Mouse (Mus musculus) G1E-ER4 (cell line): ENCODE data around the gene Mast4. TPM values are rescaled to one million over a fixed set of nuclear protein-coding genes. Genes with fewer than 3 reads are reported as not detected.

Experiments used
- GATA1 ChIP-seq: IDR thresholded peaks from one replicate; pipeline ENCODE4 v1.8.0; 2012; ENCODE audit warnings: low read length, inconsistent platforms
- polyA plus RNA-seq: library from polyadenylated mRNA; stranded (reverse); fragments of >175 nt; gene quantifications from 2 replicates; pipeline ENCODE4 v1.2.3, GENCODE M21; 2012

Mast4 gene
- polyA plus RNA-seq, 1 experiment = 2.4 TPM

DNA sequence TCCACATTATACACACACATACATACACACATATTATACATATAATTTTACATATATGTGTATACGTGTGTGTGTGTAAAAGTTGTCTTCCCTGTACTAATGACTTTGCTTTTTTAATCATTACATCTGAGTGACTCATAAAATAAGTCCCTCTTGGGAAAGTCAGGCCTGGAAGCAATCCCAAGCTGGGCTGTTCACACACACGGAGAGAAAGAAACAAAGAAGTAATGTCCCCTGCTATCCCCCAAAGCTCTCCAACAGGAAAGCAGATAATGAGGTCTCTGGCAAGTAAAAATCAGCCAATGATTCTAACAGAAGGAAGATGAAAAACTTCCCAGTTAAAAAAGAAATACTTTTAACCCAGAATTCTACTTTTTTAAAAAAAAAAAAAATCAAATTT, 114.3 kb downstream of the Mast4 start:
- TF ChIP-seq GATA1 = no peak

DNA sequence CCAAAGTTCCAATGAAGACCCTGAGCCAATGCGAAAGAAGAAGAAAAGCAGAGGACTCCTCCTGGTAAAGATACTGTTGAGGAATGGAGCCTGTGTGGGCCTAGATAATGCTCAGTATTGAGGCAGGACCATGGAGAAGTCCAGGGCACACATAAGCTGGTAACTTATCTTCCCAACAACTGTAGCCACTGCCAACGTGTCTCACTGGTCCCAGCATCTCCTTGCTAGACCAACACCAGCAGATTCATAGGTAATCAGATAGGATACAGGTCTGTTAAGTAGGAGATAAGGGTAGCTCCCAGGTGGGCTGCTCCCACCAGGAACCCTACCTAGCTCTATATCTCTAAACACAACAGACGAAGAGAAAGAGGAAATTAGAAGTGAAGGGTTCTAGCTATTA, 116.8 kb downstream of the Mast4 start:
- peak; percentile 59 for TF ChIP-seq GATA1

DNA sequence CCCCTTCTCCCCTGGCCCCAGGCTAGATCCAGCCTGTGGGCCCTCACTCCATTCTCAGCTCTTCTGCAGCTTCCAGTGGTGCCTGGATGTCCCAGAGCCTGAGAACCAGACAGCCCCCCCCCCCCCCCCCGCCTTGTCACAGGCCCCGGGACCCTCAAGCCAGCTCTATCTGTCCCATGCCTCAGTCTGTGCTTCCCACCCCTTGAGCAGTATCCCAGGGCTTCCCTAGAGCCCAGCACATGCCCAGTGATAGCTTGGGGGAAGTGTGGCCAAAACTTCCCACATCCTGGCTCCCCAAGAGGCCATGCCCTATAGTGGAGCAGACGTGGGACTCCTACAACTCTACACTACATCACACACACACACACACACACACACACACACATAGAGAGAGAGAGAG, 119.8 kb downstream of the Mast4 start:
- no peak for TF ChIP-seq GATA1

DNA sequence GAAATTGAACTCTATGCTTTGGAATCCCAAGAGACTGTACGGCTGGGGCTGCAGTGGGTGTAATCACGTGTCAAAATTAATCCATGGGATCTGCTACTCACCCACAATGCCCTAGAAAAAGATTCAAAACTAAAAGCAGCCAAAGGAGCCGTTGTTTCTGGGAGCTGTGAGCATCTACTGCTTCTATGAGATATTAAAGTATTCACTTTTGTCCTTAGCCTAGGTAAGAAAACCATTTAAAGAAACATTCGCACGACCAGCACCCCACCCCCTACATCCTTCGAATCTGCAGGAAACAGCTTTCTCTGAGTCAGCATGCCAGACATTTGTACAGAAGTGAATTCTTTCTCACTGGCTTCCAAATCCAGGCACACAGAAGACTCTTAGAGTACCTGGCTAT, 122.3 kb downstream of the Mast4 start:
- TF ChIP-seq GATA1 = no peak

DNA sequence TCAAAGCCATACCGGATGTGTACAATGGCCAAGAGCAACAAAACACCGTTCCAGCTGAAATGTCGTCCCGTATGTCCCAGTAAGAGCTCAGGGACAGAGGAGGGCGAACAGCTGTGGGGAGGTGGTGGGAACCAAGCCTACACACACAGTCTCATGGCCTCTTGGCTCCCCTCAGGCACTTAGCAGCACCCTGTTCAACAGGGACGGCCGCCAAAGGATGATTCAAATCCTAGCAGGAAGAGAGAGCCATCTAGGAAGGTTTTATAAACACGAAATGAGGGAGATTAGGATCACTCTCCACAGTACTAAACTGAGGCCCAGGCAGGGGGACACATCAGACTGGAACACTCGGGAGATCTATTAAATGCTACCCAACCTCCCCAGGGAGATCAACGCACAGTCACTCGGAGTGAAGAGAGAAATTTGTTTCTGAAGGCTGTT, 122.8 kb downstream of the Mast4 start:
- no peak for TF ChIP-seq GATA1

DNA sequence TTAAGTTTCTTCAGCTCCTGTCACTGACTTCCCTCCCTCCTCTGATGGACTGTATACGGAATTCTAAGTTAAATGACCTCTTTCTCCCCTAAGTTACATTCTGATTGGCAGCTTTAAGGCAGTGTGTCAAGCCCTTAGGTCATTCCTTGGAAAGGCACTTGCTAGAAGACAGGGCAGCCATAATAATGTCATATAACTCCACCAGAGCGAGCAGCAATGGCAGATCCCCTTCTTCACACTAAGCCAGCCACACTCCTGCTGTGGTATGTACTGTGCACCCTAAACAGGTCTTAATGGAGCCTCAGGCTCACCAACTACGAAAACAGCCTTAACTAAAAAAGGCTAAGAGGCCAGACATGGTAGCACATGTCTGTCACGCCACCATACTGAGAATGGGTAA, 123.6 kb downstream of the Mast4 start:
- no peak for TF ChIP-seq GATA1

DNA sequence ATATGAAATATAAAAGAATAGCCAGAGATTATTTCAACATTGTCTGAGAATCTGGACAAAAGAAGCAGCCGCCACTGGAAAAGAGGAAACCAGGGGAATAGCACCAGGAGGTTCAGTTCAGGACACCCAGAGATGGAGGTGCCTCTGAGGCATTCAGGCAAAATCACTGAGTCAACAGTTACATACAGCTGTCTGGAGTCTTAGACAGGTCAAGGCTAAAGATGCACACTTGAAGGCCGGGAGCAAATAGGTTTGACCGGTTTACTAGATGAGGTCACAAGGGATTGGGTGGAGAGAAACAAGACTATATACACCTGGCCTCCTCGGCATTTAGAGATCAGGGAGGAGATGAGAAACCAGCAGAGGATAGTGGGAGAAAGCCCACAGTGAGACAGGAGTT, 127.1 kb downstream of the Mast4 start:
- no peak for TF ChIP-seq GATA1

DNA sequence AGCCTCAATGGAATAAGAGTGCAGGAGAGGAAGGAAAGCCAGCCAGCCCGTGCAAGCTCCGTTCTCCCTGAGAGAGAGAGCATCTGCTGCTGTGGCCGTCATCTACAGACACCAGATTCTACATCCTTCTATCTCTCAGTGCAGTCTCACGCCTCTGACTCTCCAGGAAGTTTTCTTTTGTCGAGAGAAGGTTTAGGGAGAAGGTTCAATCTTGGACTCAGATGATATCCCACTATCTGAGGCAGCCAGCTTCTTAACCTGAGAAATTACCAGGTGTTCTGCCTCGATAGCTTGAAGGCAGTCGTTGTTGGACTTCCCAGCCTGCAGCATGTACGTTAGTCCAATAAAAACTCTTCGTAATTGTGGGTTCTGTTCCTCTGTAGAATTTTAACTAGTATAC, 127.7 kb downstream of the Mast4 start:
- peak; percentile 24 for TF ChIP-seq GATA1

DNA sequence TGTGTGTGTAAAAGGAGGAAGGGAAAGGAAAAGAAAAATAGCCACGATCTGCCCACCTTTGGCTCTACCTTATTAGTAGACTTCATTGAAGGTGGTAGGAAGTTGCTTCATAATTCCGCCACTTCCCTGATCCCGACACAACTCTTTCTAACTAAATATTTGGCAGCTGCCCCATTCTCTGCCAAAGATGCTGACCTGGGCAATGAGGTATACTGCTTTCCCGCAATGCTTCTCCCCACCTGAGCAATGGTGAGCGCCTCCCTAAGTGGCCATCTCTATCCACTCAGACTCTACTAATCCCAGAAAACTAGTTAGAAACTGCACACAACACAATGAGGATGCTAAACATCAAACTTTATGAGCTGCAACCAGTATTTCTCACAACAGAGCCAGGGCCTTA, 129.1 kb downstream of the Mast4 start:
- TF ChIP-seq GATA1 = no peak

DNA sequence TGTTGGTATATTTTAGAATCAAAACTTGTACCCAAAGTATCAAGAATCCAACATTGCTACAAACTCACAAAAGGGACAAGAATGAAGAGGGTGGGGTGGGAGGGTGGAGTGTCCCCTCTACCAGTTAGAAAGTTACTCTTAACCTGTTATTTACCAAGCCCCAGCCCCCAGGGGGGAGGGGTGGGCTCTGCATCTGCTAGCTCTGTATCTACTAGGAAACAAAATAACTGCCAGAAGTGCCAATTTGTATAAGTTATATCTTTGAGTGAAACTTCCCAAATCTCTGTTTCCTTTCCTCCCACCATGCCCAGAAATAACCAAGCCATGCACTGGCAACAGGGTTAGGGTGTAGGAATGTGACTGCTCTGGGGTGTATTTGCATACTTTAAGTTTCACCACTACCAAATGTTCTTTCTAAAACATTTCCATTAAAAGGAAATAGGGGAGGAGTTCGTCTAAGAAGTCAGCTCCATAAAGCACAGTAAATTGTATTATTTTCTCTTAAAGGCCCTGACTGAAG, 130.9 kb downstream of the Mast4 start:
- no peak for TF ChIP-seq GATA1

DNA sequence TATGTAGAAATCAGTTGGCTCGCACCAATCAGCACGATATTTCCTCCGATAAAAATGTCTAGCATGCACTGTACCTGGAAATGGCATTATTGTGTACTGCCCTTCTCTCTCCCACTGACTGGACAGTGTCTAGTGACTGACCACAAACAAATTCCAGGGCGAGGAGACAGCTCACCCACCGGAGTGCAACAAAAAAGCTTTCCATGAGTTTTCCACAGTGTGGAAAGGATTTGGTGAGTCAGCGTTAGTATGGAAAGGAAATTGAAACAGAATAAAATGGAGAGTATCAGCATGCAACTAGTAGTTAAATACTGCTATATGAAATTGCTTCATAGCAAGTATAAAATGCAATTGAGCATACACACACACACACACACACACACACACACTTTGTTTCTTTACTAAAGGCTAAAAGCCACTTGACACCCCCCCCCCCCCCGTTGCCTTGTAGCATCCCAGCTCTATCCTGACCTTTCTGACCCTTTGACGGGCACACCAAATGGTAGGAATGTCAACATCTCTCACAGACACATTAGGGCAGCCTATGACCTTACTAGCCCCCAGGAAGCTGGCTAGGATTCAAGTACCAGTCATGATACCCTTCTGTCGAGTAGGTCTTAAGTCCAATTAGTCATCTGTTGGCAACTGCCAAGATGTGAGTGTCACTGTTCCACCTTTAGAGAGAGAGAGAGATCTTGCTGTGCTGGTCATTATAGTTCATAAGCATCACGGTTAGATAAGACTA, 133.1 kb downstream of the Mast4 start:
- TF ChIP-seq GATA1 = no peak

DNA sequence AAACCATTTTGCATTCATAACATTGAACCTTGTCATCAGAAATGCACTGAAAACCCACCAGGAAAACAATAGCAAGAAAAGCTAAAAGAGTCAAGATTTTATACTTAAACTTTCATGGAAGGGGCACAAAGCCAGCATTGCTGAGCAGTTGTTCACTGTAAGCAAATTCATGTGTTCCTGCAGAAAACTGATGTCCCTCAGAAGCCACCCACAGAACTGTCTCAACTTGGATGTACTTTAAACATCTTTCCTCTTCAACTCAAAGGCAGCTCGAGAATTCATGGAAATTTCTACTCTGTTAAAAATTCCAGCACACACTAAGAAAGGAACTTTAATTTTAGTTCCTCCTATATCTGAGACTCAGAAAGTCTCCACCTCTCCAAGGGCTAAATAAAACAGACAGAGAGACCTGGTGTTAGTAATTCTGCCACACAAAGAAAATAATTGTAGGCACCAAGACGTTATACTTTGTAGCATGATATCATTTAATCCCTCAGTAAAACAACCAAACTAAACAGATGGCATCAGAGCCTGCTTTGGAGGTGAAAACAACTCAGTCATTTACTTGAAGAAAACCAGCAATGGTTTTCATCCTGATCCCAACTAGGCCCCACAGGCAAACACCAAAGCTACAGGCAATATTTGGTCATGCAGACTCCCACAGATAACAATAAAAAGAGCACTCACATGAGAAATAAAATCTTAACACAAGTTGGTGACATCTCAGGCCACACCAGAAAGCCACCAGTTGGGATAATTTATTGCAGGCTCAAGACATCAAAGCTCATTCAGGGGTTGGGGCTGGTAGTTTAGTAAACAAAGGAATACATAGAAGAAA, 134.3 kb downstream of the Mast4 start:
- no peak for TF ChIP-seq GATA1

DNA sequence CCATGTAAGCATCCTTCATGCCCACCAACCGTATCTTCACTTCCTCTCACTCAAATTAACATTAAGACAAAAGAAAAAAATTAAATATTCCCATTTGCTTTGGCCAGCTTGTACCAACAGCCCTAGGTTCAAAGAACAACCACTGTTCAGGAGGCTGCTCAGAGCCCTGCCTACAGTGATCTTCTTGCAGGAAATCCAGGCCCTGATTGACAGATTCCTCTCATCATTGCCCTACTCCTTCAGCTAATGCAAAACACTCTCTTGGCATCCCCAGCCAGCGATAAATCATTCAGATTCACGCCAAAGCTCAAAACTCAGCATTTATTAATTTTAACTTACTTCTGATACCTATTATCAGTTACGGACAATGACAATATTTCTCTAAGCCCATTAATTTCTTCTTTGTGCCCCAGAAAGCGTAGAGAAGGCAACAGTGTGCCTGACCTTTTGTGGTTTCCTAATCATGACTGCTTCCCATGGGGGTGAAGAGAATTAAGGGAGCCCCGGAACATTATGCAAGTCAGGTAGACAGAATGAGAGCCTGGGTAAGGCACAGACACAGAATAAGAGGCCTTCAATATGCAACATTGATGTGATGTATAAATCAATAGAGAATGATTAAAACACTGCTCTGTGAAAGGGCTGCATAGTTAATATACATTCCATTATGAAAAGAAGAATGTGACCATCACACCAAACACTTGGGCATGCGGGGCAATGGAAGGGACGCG, 135.9 kb downstream of the Mast4 start:
- no peak for TF ChIP-seq GATA1

DNA sequence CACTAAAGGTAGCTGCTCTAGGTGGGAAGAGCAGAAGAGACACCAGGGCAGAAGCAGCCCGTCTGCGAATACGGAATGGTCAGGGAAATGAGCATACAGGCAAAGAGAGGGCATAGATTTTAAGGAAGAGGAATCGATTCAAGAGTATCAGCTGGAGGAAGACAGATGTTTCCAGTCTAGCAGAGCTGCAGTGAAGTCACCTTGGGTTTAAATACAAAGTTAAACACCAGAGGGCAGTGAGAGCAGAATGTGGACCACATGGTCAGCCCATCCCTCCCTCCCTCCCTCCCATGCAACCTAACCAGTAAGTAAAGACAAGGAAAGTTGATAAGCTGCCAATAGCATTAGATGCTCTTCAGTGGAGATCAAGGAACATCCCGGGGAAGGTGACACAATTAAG, 138.0 kb downstream of the Mast4 start:
- TF ChIP-seq GATA1 = no peak

DNA sequence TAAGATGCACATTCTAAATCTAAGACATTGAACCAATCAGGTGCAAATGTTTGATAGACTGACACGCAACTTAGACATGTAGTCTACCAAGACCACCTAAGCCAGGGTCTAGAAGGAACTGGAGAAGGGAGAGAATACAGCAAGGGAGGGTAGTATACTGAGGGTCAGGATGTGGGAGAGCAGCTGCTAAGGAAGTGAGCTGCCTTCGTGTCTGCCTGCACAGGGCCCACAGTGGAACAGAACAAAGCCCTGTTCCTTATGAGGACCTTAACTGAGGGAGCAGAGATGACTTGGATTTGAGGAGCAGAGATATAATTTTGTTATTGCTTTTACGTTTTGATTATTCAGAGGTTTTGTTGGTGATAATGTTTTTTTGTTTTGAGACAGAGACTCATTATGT, 138.4 kb downstream of the Mast4 start:
- TF ChIP-seq GATA1 = no peak

DNA sequence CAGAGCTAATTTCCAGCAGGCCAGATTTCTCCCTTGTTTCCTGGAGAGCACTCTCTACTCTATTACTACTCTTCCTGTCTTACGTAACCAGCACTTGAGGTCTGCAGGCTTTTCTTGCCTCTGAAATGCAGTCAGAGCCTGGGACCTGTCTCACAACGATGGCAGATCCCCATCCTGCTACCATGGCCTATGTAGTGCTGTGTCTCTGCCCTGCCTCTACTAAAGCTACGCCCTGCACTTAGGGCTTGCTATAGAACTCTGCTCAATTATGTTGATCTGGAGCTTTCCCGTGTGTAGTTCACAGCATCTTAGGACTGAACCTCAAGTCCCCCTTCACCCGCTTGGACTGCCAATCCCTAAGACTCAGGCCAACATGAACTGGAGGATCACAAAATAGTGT, 150.7 kb downstream of the Mast4 start:
- TF ChIP-seq GATA1 = no peak
